Mouse (Mus musculus) bone marrow macrophage, adult 2 months (primary cell): ENCODE results near the gene Nol12.

Experiments
- CTCF ChIP-seq: IDR thresholded peaks from 2 replicates; pipeline ENCODE4 v1.5.1; 2012; ENCODE audit warnings: low read depth, mild to moderate bottlenecking, low read length, moderate library complexity
- POLR2A ChIP-seq: IDR thresholded peaks from 2 replicates; pipeline ENCODE4 v1.6.1; 2012; ENCODE audit warnings: mild to moderate bottlenecking, low read depth, low read length, borderline replicate concordance

GRCm38 (mm10) chr15:78948152-78948725, 13.5 kb downstream of the Nol12 start:
- TF ChIP-seq CTCF (no peak), POLR2A (no peak)
